Mouse (Mus musculus) heart, postnatal 25 days (tissue): ENCODE data around the gene Adamts20. TPM values are rescaled to one million over a fixed set of nuclear protein-coding genes. Genes with fewer than 3 reads are reported as not detected.

Experiments
- DNase-seq: peaks from one replicate; pipeline ENCODE4 v3.0.0; 2022; ENCODE audit warnings: low spot score
- intact Hi-C: fragments of 180-260 bp; cut with DNase I; formaldehyde crosslinking; loops from one replicate; pipeline ENCODE4 v1.15.1; 2025
- total RNA-seq, 2 experiments: library from RNA; stranded (reverse); gene quantifications; 2 replicates each; pipeline ENCODE4 v1.2.3; 2021

The Adamts20 gene
- total RNA-seq, 2 experiments from 2014 or later = 0.28 to 0.34 TPM

DNA sequence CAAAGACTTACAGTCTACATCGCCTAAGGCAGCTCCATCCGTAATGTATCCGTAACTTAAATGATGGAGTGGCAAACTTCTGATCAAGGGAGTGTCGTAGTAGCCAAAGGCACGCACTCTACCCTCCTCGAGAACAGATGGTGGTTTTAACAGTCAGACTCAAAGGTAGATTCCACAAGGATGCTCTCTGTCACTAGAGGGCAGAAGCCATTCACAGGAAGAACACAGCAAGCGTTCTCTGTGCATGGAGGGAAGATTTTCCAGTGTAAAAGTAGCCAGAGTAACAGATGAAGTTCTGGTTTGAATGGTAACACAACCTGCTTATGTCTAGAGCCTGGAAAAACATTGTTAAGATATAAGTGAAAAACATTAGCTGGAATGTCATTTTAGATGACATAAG, 92.7 kb downstream of the Adamts20 start:
- DNase-seq = no peak
- intact Hi-C loops = no loop called here

DNA sequence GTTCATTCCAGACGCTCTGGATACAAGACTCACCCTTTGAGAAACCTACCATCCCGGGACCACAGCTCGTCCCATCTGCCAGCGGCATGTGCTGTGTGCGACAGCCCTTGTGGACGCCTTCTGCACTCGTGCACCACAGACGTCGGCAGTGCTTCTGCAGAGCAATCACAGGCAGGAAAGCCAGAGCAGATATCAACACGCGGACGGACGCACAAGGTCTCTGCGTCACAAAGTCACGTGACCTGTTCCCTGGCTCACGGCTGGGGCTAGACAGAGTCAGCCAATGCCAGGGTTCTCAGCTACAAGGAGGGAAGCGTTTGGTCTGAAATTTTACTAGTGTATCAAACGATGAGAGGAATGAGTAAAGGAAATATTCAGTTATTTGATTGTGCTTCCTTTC, 116.2 kb downstream of the Adamts20 start:
- no peak for DNase-seq
- intact Hi-C loops = no loop called here

DNA sequence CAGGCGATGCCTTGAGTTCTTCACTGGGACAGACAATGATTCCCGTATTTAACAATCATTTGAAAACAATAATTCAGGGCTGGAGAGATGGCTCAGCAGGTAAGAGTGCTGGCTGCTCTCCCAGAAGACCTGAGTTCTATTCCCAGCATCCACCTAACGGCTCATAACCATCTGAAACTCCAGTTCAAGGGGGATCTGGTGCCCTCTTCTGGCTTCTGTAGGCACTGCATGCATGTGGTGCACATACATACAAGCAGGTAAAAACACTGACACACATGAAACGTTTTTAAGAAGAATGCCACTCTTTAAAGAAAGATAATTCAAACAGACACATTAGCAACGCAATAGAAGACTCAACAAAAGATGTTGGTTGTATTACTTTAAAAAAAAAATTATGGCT, 120.9 kb downstream of the Adamts20 start:
- intact Hi-C loops = no loop called here

DNA sequence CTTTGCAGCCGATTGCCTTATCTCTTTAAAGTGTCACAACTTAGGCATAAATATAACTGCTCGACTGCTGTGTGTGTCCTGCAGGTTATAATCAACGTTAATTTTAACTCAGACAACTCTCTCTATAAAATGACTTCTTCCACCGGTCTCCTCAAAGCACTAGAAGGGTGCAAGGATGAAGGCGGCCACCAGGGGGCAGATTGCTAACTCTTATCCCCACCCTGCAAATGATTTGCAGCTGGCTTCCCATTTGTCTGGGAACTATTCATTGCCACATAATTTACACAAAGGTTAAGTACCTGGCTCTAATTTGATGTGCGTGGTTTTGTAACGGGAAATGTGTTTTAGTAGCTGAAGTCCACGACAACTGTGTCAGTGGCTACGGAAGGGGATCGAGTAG, 122.9 kb downstream of the Adamts20 start:
- DNase-seq = peak; percentile 19
- intact Hi-C loops = loop anchor here (1.0 kb wide), 1 partner anchor 178 kb away; no protein-coding TSS in a partner anchor

More for the DNA sequence above, 120.9 kb downstream of the Adamts20 start:
- DNase-seq = no peak

DNA sequence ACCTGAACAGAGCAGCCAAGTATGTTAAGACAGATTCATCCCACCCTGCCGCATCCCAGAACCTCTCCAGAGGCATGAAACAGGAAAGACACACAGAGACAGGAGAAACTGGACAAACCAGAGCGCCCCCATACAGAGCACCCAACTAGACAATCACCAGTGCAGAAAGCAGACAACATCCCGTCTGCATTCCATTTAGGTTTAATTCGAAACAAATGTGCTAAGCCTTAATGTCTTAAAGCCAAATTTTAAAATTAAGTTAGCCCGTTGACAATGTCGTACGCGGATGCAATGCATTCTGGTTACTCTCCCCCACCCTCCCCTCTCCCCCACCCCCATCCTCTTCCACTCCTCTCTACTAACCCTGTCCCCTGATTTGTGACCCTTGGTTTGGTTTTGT, 126.2 kb downstream of the Adamts20 start:
- no peak for DNase-seq
- intact Hi-C loops = no loop called here

DNA sequence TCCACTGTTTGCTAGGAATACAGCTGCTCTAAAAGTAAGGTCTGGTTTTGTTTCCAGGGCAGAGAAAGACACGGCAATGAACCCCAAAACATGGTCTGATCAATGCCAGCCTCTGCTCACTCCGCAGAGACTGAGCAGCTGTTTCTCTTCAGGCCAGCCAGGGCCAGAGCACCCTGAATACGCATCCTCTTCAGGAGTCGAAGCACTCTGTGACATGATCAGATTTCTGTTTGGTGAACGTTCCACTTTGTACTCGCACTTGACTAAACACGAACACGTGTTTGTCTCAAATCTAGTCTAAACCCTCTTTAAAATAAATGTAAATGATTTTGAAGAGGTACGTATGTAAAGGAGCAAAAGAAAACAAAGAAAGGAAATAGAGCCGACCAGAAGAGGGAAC, 130.6 kb downstream of the Adamts20 start:
- intact Hi-C loops = no loop called here
- DNase-seq = no peak

DNA sequence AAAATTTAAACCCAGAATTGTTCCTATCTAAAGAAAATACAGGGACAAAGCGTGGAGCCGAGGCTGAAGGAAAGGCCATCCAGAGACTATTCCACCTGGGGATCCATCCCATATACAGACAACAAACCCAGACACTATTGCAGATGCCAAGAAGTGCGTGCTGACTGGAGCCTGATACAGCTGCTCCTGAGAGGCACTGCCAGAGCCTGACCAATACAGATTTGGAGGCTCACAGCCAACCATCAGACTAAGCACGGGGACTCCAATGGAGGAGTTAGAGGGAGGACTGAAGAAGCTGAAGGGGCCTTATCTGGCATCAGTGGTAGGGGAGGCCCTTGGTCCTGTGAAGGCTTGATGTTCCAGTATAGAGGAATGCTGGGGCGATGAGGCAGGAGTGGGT, 138.6 kb downstream of the Adamts20 start:
- DNase-seq = no peak
- intact Hi-C loops = no loop called here

DNA sequence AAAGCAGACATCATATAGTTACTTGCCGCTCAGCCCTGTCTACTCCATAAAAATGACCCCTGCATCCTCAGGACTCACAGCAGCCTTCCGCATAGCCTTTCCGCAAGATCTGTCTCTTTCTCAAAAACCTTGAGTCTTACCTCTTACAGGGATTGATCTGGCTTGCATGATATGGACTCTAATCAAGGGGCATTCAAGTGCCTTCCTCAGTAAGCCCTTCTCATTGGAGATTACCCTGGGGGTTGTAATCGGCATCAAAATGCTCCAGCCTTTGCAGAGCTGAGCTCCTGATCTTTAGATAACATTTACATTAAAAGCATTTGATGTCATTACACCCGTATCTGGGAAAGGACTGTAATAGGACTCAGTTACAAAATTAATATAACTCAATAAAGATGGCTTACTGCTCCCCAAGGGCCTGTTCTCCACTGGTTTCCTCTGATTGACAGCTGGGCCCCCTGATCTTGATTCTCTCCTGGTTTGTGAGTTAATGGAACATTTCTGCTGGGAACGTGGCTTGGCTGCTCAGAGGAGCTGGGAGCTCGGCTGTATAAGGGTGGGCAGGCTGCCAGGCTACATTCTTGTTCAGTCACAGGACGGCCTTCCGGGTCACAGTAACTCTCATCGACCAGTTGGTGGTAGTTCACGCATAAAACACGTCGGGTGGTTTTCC, 139.6 kb downstream of the Adamts20 start:
- intact Hi-C loops = no loop called here
- peak; percentile 6 for DNase-seq

DNA sequence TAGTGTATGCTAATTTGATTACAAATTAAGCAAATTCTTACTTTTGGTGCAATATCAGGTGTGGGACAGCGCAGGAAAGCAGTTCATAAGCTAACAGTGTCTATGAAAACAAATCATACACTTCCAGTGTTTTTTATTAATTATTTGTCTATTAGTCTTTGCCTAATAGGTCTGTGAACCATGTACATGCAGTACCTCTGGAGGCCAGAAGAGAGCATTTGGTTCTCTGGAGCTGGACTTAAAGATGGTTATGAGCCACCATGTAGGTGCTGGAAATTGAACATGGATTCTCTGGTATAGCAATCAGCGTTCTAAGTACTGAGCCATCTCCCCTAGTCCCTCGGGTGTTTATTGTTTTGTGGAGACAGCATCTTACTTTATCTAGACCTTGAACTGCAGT, 149.0 kb downstream of the Adamts20 start:
- no peak for DNase-seq
- intact Hi-C loops = no loop called here

DNA sequence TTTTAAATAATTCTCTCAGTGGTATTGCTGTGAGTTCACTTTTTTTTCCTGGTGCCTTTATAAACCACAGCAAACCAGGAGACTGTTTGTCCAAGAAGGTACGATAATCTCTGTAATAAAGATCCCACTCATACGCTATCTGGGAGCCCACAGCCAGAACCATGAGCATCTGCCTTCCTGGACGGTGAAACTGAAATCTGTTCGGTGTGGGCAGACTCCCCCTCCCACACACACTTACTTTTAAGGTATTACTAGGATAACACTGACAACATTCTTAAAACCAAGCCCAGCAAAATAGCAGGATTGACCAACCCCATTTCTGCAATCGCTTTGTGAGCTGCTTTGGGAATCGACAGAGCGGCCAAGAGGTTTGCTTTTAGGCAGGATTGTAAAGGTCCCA, 155.5 kb downstream of the Adamts20 start:
- DNase-seq = no peak
- intact Hi-C loops = no loop called here

DNA sequence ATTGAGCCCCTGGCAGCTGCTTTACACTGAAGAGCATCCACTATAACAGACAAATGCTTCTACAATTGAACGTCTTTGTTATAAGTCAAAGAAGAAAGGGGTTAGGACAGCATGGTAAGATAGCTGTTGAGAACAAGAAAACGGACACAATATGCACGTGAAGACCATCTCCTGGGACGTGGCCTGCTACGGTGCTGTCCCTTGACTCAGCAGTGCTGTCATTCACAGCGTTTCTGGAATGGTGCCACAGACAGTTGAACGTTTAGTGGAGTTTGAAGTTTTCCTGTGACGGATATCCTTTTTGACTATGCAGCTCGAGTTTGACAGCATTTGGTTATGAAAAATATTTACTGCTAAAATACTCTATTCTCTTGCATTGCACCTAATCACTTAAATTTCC, 157.3 kb downstream of the Adamts20 start:
- intact Hi-C loops = no loop called here
- no peak for DNase-seq

DNA sequence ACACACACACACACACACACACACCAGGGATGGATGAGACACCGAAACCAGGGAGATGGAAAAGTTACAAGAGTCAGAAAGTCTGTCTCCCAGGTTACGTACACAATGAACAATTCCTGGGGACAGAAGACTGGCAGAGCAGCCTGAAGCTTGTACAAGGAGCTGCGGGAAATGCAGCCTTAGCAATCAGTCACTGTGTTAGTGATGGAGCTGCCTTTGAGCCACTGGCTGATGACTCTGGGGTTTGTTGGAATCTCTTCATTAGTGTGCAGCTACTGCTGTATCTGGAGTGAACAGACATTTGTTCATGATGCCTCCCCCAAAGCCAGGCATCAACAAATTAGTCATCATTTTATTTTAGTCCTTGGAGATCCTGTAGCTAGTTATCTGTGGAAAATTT, 162.1 kb downstream of the Adamts20 start:
- intact Hi-C loops = no loop called here
- DNase-seq = no peak

DNA sequence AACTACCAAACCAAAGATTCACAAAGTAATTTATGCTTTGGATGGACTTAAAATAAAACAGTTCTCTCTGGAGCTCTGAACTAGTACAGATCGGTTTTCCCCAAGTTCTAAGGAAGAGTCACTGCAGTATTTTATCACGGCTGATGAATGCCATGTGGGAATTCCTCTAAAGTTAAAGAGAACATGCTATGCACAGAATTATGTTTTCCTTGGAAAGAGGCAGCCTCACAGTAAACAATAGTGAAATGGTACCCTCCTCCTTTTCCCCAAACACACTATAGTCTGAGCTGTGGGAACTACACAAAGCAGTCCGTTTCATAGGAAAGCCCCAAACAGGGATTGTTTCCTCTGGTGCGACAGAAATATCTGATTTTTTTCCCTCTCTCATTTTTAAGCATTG, 171.1 kb downstream of the Adamts20 start:
- intact Hi-C loops = no loop called here
- no peak for DNase-seq

DNA sequence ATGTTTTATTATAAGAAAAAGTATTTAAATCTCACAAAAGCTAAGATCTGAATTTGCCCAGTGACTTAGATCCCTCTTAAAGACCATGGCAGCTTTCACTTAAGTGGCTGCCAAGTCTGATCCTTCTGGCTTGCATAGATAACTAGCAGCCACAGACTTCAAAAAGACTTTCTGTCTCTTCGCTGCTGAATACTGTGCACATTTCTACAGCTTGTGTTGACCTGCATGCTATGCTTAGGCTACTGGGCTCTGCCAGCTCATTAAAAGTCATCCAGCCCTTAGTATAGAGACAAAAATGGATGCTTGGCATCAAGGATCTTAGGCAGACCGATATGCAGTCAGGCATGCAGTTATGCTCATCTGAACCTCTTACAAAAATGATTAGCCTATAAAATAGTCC, 177.2 kb downstream of the Adamts20 start:
- no peak for DNase-seq
- intact Hi-C loops = no loop called here

DNA sequence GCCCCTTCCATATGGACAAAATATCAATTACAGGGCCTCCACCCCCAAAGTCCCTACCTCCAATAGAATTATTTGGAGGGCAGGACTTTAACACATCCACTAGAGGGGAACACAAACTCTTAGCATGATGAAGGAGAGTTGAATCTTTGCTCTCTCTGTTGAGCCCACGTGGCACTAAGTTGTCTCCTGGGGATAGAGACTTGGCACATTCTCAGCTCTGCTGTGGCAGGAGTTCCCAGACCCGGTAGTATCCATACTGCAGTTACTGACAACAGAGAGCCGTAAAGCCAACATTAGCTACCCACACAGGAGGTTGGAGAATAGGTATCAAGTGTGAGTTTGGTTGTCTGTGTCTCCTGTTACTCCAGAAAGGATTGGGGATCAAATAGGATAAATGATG, 177.7 kb downstream of the Adamts20 start:
- intact Hi-C loops = no loop called here
- DNase-seq = no peak

DNA sequence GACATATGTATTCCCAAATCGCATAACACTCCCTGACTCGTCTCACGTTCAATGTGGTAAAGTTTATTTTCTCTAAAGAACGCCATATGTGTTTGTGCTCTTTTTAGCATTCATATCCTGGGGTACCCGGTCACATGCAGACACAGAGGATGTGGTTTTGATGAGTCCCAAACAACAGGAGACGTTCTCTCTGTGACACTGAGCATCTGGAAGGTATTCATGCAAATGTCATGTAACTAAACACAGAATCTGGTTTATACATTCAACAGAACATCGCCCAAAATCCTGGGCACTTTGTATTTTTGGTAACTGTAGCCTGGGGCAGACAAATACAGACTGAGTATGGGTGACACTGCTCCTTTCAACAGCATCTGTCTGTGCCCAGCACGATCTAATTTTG, 188.8 kb downstream of the Adamts20 start:
- no peak for DNase-seq
- intact Hi-C loops = no loop called here

DNA sequence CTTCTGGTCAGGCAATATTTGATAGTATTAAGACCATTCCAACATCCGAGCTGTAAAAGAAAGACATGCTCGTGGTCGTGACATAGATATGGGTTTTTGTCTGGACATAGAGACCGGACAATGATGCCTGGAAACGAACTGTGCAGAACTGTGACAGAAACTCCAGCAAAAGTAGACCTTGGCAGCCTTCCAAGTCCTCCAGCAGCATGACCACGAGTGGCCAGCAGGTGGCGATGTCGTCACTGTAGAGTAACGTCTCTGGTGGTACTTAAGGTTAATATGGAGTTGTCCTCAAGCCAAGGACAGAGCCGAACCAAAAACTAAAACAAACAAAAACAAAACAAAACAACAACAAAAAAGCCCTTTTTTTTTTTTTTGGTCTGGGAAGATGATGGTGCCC, 199.6 kb downstream of the Adamts20 start:
- peak; percentile 58 for DNase-seq
- intact Hi-C loops = loop anchor here (2.0 to 5.0 kb wide), 2 partner anchors 197 to 255 kb away; no protein-coding TSS in a partner anchor

DNA sequence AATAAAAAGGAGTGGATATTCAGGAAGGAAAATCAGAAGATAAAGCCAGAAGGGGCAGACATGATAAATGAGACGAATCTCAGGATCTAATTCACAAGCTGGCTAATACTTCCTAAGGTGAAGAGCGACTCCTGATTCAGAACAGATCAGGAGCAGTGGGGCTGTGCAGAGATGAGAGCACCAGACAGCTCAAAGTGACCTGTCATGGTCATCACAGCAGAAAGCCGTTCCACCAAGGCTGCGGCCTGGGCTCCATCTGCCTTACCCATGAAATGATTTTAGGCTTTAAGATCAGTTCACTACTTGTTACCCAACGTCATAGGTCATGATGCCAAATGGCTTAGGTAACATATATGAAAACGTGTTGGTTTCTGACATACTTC, 200.7 kb downstream of the Adamts20 start:
- DNase-seq = no peak
- intact Hi-C loops = loop anchor here (2.0 kb wide), 1 partner anchor 256 kb away; no protein-coding TSS in a partner anchor

DNA sequence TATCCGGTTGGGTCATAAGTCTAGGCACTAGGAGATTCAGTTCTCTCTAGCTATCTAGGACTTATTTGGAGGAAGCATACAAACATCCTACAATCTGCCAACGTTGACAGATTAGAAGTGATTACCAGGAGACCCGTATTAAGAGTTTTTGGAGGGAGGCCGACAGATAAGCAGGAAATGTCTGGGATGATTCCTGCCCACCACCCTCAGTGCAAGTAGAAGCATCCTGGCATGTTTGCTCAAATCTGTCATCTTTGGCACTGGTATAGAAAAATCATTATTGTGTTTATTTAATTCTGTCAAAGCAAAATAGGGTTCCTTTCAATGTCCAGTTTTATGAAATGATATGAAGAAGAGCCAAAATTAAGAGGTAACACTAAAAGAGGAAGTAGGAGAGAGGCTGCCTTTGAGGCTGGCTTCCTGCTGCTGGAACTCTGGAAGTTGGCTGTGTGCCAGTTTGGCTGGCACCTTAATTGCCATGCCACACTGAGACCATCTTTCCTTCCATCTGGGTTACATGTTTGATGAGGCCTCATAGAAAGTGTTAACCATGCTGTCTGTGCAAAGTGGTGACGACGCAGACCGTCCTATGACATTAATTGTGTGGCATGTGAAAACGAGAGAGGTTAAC, 201.2 kb downstream of the Adamts20 start:
- intact Hi-C loops = loop anchor here (2.0 kb wide), 1 partner anchor 257 kb away; no protein-coding TSS in a partner anchor
- no peak for DNase-seq

DNA sequence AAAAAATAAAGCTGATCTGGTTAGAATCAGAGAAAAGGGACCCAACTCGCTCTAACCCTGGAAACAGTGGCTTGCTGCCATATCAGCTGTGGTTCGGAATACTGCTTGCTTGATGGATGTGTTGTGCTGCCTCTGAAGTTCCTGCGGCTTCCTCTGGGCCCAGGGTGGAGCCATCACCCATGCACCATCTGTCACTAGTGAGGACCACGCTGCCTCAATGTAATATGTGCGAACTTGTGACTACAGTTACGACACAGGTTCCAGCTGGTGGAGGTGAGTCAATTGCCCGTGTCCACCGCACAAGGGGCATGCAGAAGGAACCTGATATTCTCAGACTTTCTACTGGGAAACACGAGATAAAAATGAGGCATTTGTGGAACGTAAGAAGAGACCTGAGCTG, 202.0 kb downstream of the Adamts20 start:
- intact Hi-C loops = no loop called here

DNA sequence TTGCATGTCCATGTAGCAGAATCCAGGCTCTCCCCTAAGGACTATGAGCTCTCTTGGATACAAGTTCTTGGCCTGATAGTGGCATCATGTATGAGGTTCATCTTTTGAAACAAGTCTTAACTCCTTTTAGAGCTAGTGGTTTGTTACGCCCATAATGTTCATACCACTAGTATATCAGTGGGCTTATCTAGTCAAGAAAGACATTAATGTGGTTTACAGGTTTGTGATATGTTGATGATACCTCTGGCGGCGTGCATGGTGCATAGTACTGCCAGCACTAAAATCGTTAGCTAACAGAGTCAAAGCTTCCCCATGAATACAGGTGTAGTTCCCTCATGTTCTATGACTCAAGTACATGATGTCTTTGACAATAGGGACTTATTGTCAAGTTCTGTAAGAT, 205.7 kb downstream of the Adamts20 start:
- DNase-seq = no peak
- intact Hi-C loops = no loop called here

More for the DNA sequence above, 202.0 kb downstream of the Adamts20 start:
- DNase-seq = no peak

DNA sequence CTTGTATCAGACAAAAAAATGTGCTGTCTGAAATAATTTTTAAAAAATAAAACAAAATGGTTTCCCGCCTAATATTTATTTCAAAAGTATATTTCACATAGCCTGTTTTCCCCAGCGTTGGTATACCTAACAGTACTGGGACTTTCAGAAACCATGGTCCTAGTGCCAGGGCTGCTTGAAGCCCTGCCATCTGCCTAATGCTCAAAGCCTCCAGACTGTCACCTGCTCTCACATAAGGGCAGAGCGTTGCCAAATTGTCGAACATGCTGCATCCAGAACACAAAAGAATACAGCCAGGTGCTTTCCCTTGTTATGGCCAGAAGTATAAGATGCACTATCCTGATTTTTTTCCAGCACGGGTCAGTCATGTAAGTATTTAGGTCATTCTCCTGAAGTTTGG, 209.7 kb downstream of the Adamts20 start:
- intact Hi-C loops = no loop called here
- DNase-seq = no peak
